Mouse (Mus musculus) heart, adult 8-10 months (tissue): ENCODE results near the gene Clpb. TPM values are rescaled to one million over a fixed set of nuclear protein-coding genes. Genes with fewer than 3 reads are reported as not detected.

Experiments used
- total RNA-seq, 4 experiments: library from RNA; stranded (reverse); gene quantifications; 2 replicates each; pipeline ENCODE4 v1.2.4; 2022

Clpb gene
- total RNA-seq, 4 experiments from 2014 or later: 73.5 to 96.2 (median 93.6) TPM

Other genes with a start within 250 kb of the Clpb start
- gene Pde2a, start 241.9 kb upstream of the Clpb start, total RNA-seq: 10 to 100 TPM; 46.1 to 58.6 (median 52.8) TPM
- gene Art2b, start 78.0 kb upstream of the Clpb start, total RNA-seq: not detected
- under 1 TPM in 2 of 4 experiments, not detected in 2; 0.22 to 0.37 TPM for gene Phox2a, start 154.7 kb downstream of the Clpb start, total RNA-seq
- gene Inppl1, start 174.6 kb downstream of the Clpb start, total RNA-seq: 100 to 1,000 TPM; 174 to 207 (median 187) TPM
- 1 to 10 TPM; 3.1 to 5.9 (median 4.3) TPM for gene Folr2, start 193.6 kb downstream of the Clpb start, total RNA-seq
- gene Anapc15, start 200.1 kb downstream of the Clpb start, total RNA-seq: 10 to 100 TPM; 20.8 to 26.8 (median 24.9) TPM
- gene Folr1, start 207.2 kb downstream of the Clpb start, total RNA-seq: under 1 TPM in 1 of 4 experiments, not detected in 3; 0.44 TPM
- gene Lamtor1, start 242.3 kb downstream of the Clpb start, total RNA-seq: 100 to 1,000 TPM; 119 to 133 (median 122) TPM
- not detected for gene Tomt, start 242.7 kb downstream of the Clpb start, total RNA-seq